Mouse (Mus musculus) CH12.LX (cell line): ENCODE results near the gene Nynrin. TPM values are rescaled to one million over a fixed set of nuclear protein-coding genes. Genes with fewer than 3 reads are reported as not detected.
A peak's percentile ranks its signal among the peaks of the same experiment; 100 is the strongest.

Experiments
- DNase-seq: peaks from one replicate; pipeline ENCODE4 v3.0.0-alpha.2; 2013; ENCODE audit errors: extremely low read depth
- H3K27ac ChIP-seq: 2 replicates; pipeline ENCODE4 v1.5.1; 2012; ENCODE audit warnings: low read depth, mild to moderate bottlenecking, control low read depth, moderate library complexity; ENCODE audit not compliant: insufficient read depth
- H3K27me3 ChIP-seq: replicated peaks from 2 replicates; pipeline ENCODE3; 2012; ENCODE audit warnings: inconsistent platforms
- H3K36me3 ChIP-seq, 2 experiments: replicated peaks in 1 of 2; 2 replicates each; pipeline versions ENCODE3 to v1.6.1; 2012; ENCODE audit warnings: inconsistent platforms in 1 of 2, low read length in 1 of 2, mild to moderate bottlenecking in 1 of 2, mixed read lengths in 1 of 2, moderate library complexity in 1 of 2; ENCODE audit not compliant: control insufficient read depth in 1 of 2, insufficient read depth in 1 of 2
- H3K4me1 ChIP-seq, 2 experiments: 2 replicates each; pipeline ENCODE4 v1.6.1; 2012; ENCODE audit warnings: inconsistent platforms in 1 of 2, moderate library complexity in 1 of 2; ENCODE audit not compliant: insufficient read depth in 2 of 2, control insufficient read depth in 1 of 2
- H3K4me2 ChIP-seq: 2 replicates; pipeline ENCODE4 v1.6.1; 2012; ENCODE audit warnings: low read depth, mild to moderate bottlenecking, control low read depth; ENCODE audit not compliant: poor library complexity, insufficient read depth, severe bottlenecking
- H3K4me3 ChIP-seq, 3 experiments: fragments of 150-350 bp in 1 of 3; sonication (generic) in 1 of 3; replicated peaks in 1 of 3; 2 replicates each; pipeline versions ENCODE3 to v1.5.1; 2011 to 2012; ENCODE audit warnings: low read depth in 2 of 3, low read length in 2 of 3, mild to moderate bottlenecking in 2 of 3, moderate library complexity in 2 of 3, control low read depth in 1 of 3, improper control_type of control experiment in 1 of 3, inconsistent platforms in 1 of 3, mixed read lengths in 1 of 3; ENCODE audit not compliant: poor library complexity in 1 of 3
- H3K79me2 ChIP-seq: replicated peaks from 2 replicates; pipeline ENCODE4 v1.6.1; 2012; ENCODE audit warnings: mild to moderate bottlenecking, moderate library complexity; ENCODE audit not compliant: control insufficient read depth, poor library complexity, insufficient read depth, severe bottlenecking; ENCODE audit errors: extremely low read depth
- H3K9ac ChIP-seq: 2 replicates; pipeline ENCODE4 v1.6.1; 2012; ENCODE audit warnings: low read depth, mild to moderate bottlenecking, control low read depth, moderate library complexity; ENCODE audit not compliant: insufficient read depth
- H3K9me3 ChIP-seq: replicated peaks from 2 replicates; pipeline ENCODE3; 2012; ENCODE audit warnings: low read length, inconsistent platforms, mixed read lengths
- CHD1 ChIP-seq: IDR thresholded peaks from 2 replicates; pipeline ENCODE4 v1.6.1; 2012; ENCODE audit warnings: low read depth, low read length, improper control_type of control experiment, inconsistent platforms
- CHD2 ChIP-seq: IDR thresholded peaks from 2 replicates; pipeline ENCODE4 v1.6.1; 2011; ENCODE audit warnings: low read length, improper control_type of control experiment
- CTCF ChIP-seq, 2 experiments: IDR thresholded peaks in 1 of 2; conservative IDR thresholded peaks in 1 of 2; 2 replicates each; pipeline ENCODE4 v1.5.1; 2011 to 2012; ENCODE audit warnings: low read depth in 2 of 2, low read length in 2 of 2, improper control_type of control experiment in 1 of 2, inconsistent platforms in 1 of 2, mild to moderate bottlenecking in 1 of 2, moderate library complexity in 1 of 2
- E2F4 ChIP-seq: IDR thresholded peaks from 2 replicates; pipeline ENCODE4 v1.6.1; 2011; ENCODE audit warnings: low read depth, low read length, improper control_type of control experiment; ENCODE audit not compliant: insufficient replicate concordance
- ELF1 ChIP-seq: IDR thresholded peaks from 2 replicates; pipeline ENCODE4 v1.6.1; 2014; ENCODE audit warnings: low read depth, mild to moderate bottlenecking, inconsistent platforms, low read length, improper control_type of control experiment
- ETS1 ChIP-seq: conservative IDR thresholded peaks from 2 replicates; pipeline ENCODE4 v1.6.1; 2012; ENCODE audit warnings: low read depth, mild to moderate bottlenecking, inconsistent platforms, low read length, improper control_type of control experiment, moderate library complexity
- GABPA ChIP-seq: IDR thresholded peaks from 2 replicates; pipeline ENCODE4 v1.6.1; 2012; ENCODE audit warnings: low read depth, low read length, improper control_type of control experiment, inconsistent platforms; ENCODE audit not compliant: insufficient replicate concordance
- HCFC1 ChIP-seq: IDR thresholded peaks from 2 replicates; pipeline ENCODE4 v1.6.1; 2012; ENCODE audit warnings: low read depth, mild to moderate bottlenecking, inconsistent platforms, low read length, improper control_type of control experiment
- JUN ChIP-seq: IDR thresholded peaks from 2 replicates; pipeline ENCODE4 v1.6.1; 2011; ENCODE audit warnings: low read depth, mild to moderate bottlenecking, low read length, improper control_type of control experiment, moderate library complexity; ENCODE audit not compliant: insufficient read depth
- KAT2A ChIP-seq: IDR thresholded peaks from 2 replicates; pipeline ENCODE4 v1.6.1; 2012; ENCODE audit warnings: low read length, improper control_type of control experiment, inconsistent platforms; ENCODE audit not compliant: insufficient replicate concordance
- MAFK ChIP-seq: IDR thresholded peaks from 2 replicates; pipeline ENCODE4 v1.6.1; 2011; ENCODE audit warnings: low read length, improper control_type of control experiment; ENCODE audit not compliant: insufficient replicate concordance
- MAX ChIP-seq: IDR thresholded peaks from 2 replicates; pipeline ENCODE4 v1.6.1; 2011; ENCODE audit warnings: low read length, improper control_type of control experiment
- MAZ ChIP-seq: IDR thresholded peaks from 2 replicates; pipeline ENCODE4 v1.6.1; 2012; ENCODE audit warnings: low read depth, mild to moderate bottlenecking, inconsistent platforms, low read length, improper control_type of control experiment, moderate library complexity
- MXI1 ChIP-seq: IDR thresholded peaks from 2 replicates; pipeline ENCODE4 v1.6.1; 2011; ENCODE audit warnings: mild to moderate bottlenecking, low read depth, low read length, improper control_type of control experiment
- NRF1 ChIP-seq: IDR thresholded peaks from 2 replicates; pipeline ENCODE4 v1.6.1; 2014; ENCODE audit warnings: low read depth, mild to moderate bottlenecking, inconsistent platforms, low read length, improper control_type of control experiment, moderate library complexity
- PAX5 ChIP-seq: IDR thresholded peaks from 2 replicates; pipeline ENCODE4 v1.6.1; 2012; ENCODE audit warnings: low read length, inconsistent platforms, mixed read lengths
- POLR2A ChIP-seq: IDR thresholded peaks from 2 replicates; pipeline ENCODE4 v1.6.1; 2011; ENCODE audit warnings: low read depth, mild to moderate bottlenecking, improper control_type of control experiment, low read length
- POLR2AphosphoS2 ChIP-seq: IDR thresholded peaks from 2 replicates; pipeline ENCODE4 v1.6.1; 2011; ENCODE audit warnings: low read depth, low read length, improper control_type of control experiment
- RCOR1 ChIP-seq: conservative IDR thresholded peaks from 2 replicates; pipeline ENCODE4 v1.6.1; 2012; ENCODE audit warnings: low read depth, mild to moderate bottlenecking, inconsistent platforms, low read length, improper control_type of control experiment
- TBP ChIP-seq: conservative IDR thresholded peaks from 2 replicates; pipeline ENCODE4 v1.6.1; 2011; ENCODE audit warnings: low read depth, low read length, improper control_type of control experiment
- TCF12 ChIP-seq: IDR thresholded peaks from 2 replicates; pipeline ENCODE4 v1.6.1; 2014; ENCODE audit warnings: low read depth, mild to moderate bottlenecking, inconsistent platforms, low read length, improper control_type of control experiment
- USF2 ChIP-seq: conservative IDR thresholded peaks from 2 replicates; pipeline ENCODE4 v1.6.1; 2011; ENCODE audit warnings: low read depth, low read length, improper control_type of control experiment
- ZC3H11A ChIP-seq: IDR thresholded peaks from 2 replicates; pipeline ENCODE4 v1.6.1; 2012; ENCODE audit warnings: low read depth, mild to moderate bottlenecking, inconsistent platforms, low read length, improper control_type of control experiment
- ZKSCAN1 ChIP-seq: IDR thresholded peaks from 2 replicates; pipeline ENCODE4 v1.6.1; 2012; ENCODE audit warnings: low read depth, inconsistent platforms, low read length, improper control_type of control experiment, borderline replicate concordance
- ZMIZ1 ChIP-seq: IDR thresholded peaks from 2 replicates; pipeline ENCODE4 v1.6.1; 2012; ENCODE audit warnings: low read depth, mild to moderate bottlenecking, inconsistent platforms, low read length, improper control_type of control experiment
- ZNF384 ChIP-seq: IDR thresholded peaks from 2 replicates; pipeline ENCODE4 v1.6.1; 2012; ENCODE audit warnings: low read depth, low read length, improper control_type of control experiment, inconsistent platforms
- dilution Hi-C: fragments of 300-500 bp; cut with MboI; formaldehyde crosslinking; loops from 2 replicates; pipeline ENCODE4 v1.14.3; 2020; ENCODE audit warnings: low sequenced_read_pairs; ENCODE audit not compliant: extremely low pct_unique_long_range_greater_than_20kb, extremely low pct_ligation_motif_present
- in situ Hi-C: fragments of 300-500 bp; cut with MboI; formaldehyde crosslinking; loops from 3 replicates; pipeline ENCODE4 v1.14.3; 2019; ENCODE audit warnings: low sequenced_read_pairs, low pct_ligation_motif_present, low pct_unique_long_range_greater_than_20kb, mixed read lengths
- polyA plus RNA-seq: library from polyadenylated mRNA; unstranded; fragments of >175 nt; gene quantifications from 2 replicates; pipeline ENCODE4 v1.2.1, GENCODE M21; 2012; ENCODE audit warnings: low read depth; ENCODE audit not compliant: insufficient read length
- total RNA-seq, 2 experiments: library from RNA; depleted of rRNA; stranded (reverse); fragments of 300-350 nt in 1 of 2; fragments of >200 nt in 1 of 2; gene quantifications; 2 replicates each; pipeline ENCODE4 v1.2.3; 2012 to 2014

The Nynrin gene
- total and polyA plus RNA-seq, 3 experiments = under 0.01 to 0.10 TPM; not detected in 1

GRCm38 (mm10) chr14:55868230-55869026 lies 14.6 kb downstream of the Nynrin start (continued):
- no peak for TF ChIP-seq GABPA
- no peak for TF ChIP-seq HCFC1
- no peak for TF ChIP-seq MXI1
- no peak for TF ChIP-seq ZMIZ1
- no peak for TF ChIP-seq ZNF384
- no peak for TF ChIP-seq MAFK
- TF ChIP-seq ZC3H11A = no peak
- TF ChIP-seq TBP = no peak
- TF ChIP-seq NRF1 = 0 out of 2 replicates have a peak, but pooled peaks have one; percentile 3
- TF ChIP-seq POLR2AphosphoS2 = no peak
- no peak for TF ChIP-seq USF2
- no peak for TF ChIP-seq ZKSCAN1
- no peak for TF ChIP-seq E2F4
- no peak for TF ChIP-seq MAZ
- TF ChIP-seq JUN = no peak
- no peak for TF ChIP-seq RCOR1

GRCm38 (mm10) chr14:55869538-55869937 lies 15.7 kb downstream of the Nynrin start:
- Histone ChIP-seq H3K4me2 (no peak overlapping the region), H3K79me2 (no peaks in the 10 kb centered on the region), H3K27me3 (peaks cover 14% of the 10 kb centered on the region), H3K27ac (no peak overlapping the region), H3K9me3 (peaks cover 10% of the 10 kb centered on the region), H3K9ac (no peak overlapping the region), H3K4me3 (no peak overlapping the region), H3K4me1 (peaks cover 13 to 45% of the 10 kb centered on the region in 2 experiments), H3K36me3 (no peaks in the 10 kb centered on the region)
- no peak for DNase-seq
- dilution Hi-C loops = no loop called here
- TF ChIP-seq POLR2A (no peak), JUN (no peak), TCF12 (no peak), NRF1 (no peak), CHD2 (no peak), TBP (no peak), ETS1 (no peak), ZNF384 (no peak), MAX (no peak), ZMIZ1 (no peak), KAT2A (no peak), ZKSCAN1 (no peak), ELF1 (no peak), CHD1 (no peak), CTCF (conservative IDR thresholded peaks at IDR 0.05 in 1 of 2, IDR thresholded peaks at IDR 0.05 in 1 of 2; ENCODE audit: low read depth in 2 of 2, low read length in 2 of 2) (no peak), PAX5 (no peak), MAFK (no peak), MXI1 (no peak)
- in situ Hi-C loops = no loop called here
